Mouse (Mus musculus) midbrain, embryonic 15.5 days (tissue): ENCODE measurements around the gene Samd8. TPM values are rescaled to one million over a fixed set of nuclear protein-coding genes. Genes with fewer than 3 reads are reported as not detected.

Experiments
- ATAC-seq: fragments of 200-750 bp; cut with Nextera tagmentation; replicated peaks from 2 replicates; pipeline ENCODE4 v1.8.0; 2017; ENCODE audit warnings: moderate TSS enrichment
- H3K27ac ChIP-seq: fragments of 300-500 bp; sonication (generic); 2 replicates; pipeline ENCODE4 v1.5.1; 2015; ENCODE audit warnings: mild to moderate bottlenecking, inconsistent platforms
- H3K27me3 ChIP-seq: fragments of 300-500 bp; sonication (generic); replicated peaks from 2 replicates; pipeline ENCODE4 v1.6.1; 2015; ENCODE audit warnings: inconsistent platforms
- H3K36me3 ChIP-seq: fragments of 300-500 bp; sonication (generic); replicated peaks from 2 replicates; pipeline ENCODE4 v1.6.1; 2015; ENCODE audit warnings: inconsistent platforms
- H3K4me1 ChIP-seq: fragments of 300-500 bp; sonication (generic); 2 replicates; pipeline ENCODE4 v1.6.1; 2015; ENCODE audit warnings: inconsistent platforms
- H3K4me2 ChIP-seq: fragments of 300-500 bp; sonication (generic); 2 replicates; pipeline ENCODE4 v1.6.1; 2015; ENCODE audit warnings: inconsistent platforms, mild to moderate bottlenecking, moderate library complexity
- H3K4me3 ChIP-seq: fragments of 300-500 bp; sonication (generic); 2 replicates; pipeline ENCODE4 v1.5.1; 2015; ENCODE audit warnings: mild to moderate bottlenecking, inconsistent platforms
- H3K9ac ChIP-seq: fragments of 300-500 bp; sonication (generic); 2 replicates; pipeline ENCODE4 v1.6.1; 2015; ENCODE audit warnings: mild to moderate bottlenecking, inconsistent platforms
- H3K9me3 ChIP-seq: fragments of 300-500 bp; sonication (generic); 2 replicates; pipeline ENCODE4 v1.6.1; 2016; ENCODE audit warnings: inconsistent platforms
- WGBS: fragments of 180-500 bp; shearing (Covaris S2); methylation state at CpG from one replicate; pipeline ENCODE4 v1.1.7; 2015; ENCODE audit warnings: mixed read lengths; 5-methylcytosine and 5-hydroxymethylcytosine counted together
- polyA plus RNA-seq: library from polyadenylated mRNA; unstranded; fragments of >200 nt; fragmentation: Nextera tagmentation; extraction: Ambion mirVana; gene quantifications from 2 replicates; pipeline ENCODE4 v1.2.1, GENCODE M21; 2015

Samd8 gene
- polyA plus RNA-seq, 1 experiment from 2014 or later: 22.2 TPM

DNA sequence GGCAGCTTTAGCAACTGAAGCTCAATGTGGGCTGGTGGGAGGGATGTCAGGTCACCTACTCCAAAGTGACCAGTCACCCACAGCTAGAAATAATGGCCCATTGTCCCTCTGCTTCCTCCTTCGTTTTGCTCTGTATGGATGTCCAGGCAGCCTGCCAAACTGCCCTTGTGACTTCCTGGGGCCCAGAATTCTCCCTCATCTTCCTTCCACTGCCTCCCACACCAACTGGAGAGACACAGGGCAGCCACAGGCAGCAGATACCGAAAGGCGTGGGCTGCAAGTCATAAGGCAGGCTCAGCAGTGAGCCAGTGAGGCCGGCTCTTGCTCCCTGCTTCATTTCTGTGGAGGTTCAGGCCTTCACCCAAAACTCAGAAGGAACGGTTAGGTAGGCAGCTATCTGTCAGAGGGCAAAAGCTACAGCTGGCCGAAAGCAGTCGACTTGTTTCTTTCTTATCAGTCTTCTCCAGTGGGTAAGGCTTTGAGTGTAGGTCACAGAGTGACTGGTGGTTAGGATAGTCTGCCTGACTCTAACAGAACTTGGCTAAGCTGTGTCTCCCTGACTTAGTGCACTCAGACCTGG, 72.6 kb downstream of the Samd8 start:
- Histone ChIP-seq H3K27ac (no peak overlapping the region), H3K4me3 (no peak overlapping the region), H3K9ac (no peak overlapping the region), H3K27me3 (no peaks in the 10 kb centered on the region), H3K4me2 (no peak overlapping the region), H3K4me1 (no peaks in the 10 kb centered on the region), H3K9me3 (no peaks in the 10 kb centered on the region), H3K36me3 (no peaks in the 10 kb centered on the region)
- WGBS: 57% methylated on average over 7 of the region's 7 CpGs
- no peak for ATAC-seq

DNA sequence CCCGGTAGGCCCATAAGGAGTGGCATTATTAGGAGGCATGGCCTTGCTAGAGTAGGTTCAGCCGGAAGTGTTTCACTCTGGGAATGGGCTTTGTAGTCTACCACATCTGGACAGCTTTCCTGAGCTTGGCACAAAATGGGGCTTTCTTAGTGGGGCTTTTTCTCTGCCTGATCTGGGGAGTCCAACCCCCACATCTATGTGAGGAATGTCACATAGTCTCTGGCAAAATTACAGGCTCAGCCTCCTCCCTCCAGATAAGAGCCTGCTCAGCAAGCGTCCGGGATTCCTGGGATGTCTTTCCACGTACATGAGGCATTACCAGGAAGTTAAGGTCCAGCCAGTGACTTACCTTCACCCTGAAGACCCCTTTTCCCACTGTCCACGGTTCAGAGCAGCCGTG, 73.6 kb downstream of the Samd8 start:
- 85% methylated on average over 7 of the region's 7 CpGs for WGBS
- no peak overlapping the region for H3K4me3 ChIP-seq
- no peaks in the 10 kb centered on the region for H3K4me1 ChIP-seq
- no peak overlapping the region for H3K4me2 ChIP-seq
- no peak overlapping the region for H3K9ac ChIP-seq
- ATAC-seq: no peak
- no peaks in the 10 kb centered on the region for H3K27me3 ChIP-seq
- no peak overlapping the region for H3K27ac ChIP-seq
- no peaks in the 10 kb centered on the region for H3K9me3 ChIP-seq
- no peaks in the 10 kb centered on the region for H3K36me3 ChIP-seq

DNA sequence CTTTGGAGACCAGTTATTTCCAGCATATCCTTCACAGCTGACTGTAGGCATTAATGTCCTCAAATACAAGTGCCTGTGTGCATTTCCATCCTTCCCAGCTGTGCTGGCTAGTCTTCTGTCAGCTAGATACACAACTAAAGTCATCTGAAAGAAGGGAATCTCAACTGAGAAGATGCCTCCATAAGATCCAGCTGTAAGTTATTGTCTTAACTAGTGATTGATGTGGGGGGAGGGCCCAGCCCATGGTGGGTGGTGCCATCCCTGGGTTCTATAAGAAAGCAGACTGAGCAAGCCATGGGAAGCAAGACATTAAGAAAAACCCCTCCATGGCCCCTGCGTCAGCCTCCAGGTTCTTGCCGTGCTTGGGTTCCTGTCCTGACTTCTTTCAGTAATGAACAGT, 74.6 kb downstream of the Samd8 start, which contains the start of gene Vdac2:
Gene Vdac2, plus strand, starts transcription at position 301 of the 400 bp plus-strand sequence.
- no peaks in the 10 kb centered on the region for H3K27me3 ChIP-seq
- no peak within 1 kb of the TSS for H3K27ac ChIP-seq
- H3K4me1 ChIP-seq: no peaks in the 10 kb centered on the region
- 71% methylated on average over 2 of the region's 2 CpGs for WGBS
- H3K9ac ChIP-seq: no peak within 1 kb of the TSS
- ATAC-seq: no peak
- no peak within 1 kb of the TSS for H3K4me3 ChIP-seq
- H3K4me2 ChIP-seq: no peak within 1 kb of the TSS
- no peaks in the 10 kb centered on the region for H3K9me3 ChIP-seq
- no peaks in the 10 kb centered on the region for H3K36me3 ChIP-seq

DNA sequence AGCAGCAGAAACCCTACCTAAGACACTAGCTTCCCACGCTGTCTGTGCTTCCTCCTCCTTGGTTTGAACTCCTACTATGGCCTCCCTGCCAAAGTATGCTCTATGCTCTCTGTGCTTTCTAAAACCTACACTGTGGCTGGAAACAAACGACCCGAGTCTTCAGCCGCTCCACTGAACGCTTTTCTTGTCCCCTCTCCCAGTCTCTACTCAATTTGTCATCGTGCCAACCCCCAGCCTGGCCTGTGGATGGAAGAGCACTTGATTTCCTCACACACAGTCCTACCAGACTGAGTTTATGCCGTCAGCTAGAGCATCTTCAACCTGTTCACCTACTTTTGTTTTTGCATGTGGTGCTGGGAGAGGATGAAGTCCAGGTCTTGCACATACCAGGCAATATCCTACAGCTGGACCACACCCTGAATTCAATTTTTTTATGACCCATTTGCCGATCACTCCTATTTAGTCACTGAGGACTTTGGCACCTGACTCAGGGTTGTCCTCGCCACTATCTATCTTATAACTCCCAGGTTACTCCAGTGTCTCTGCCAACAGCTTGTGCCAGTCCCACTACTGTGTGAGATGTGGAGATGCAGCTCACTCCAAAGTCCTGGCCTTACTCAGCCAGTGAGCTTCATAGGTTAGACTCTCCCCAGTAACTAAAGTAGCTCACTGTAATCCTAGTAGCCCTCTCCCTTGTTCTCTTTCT, 75.6 kb downstream of the Samd8 start:
- Histone ChIP-seq H3K9me3 (no peaks in the 10 kb centered on the region), H3K27me3 (no peaks in the 10 kb centered on the region), H3K4me1 (peaks cover 7% of the 10 kb centered on the region; the same call in 1 of the 2 replicates), H3K9ac (no peak overlapping the region), H3K4me3 (no peak overlapping the region), H3K4me2 (no peak overlapping the region), H3K36me3 (no peaks in the 10 kb centered on the region), H3K27ac (no peak overlapping the region)
- ATAC-seq: no peak
- 86% methylated on average over 9 of the region's 9 CpGs for WGBS

DNA sequence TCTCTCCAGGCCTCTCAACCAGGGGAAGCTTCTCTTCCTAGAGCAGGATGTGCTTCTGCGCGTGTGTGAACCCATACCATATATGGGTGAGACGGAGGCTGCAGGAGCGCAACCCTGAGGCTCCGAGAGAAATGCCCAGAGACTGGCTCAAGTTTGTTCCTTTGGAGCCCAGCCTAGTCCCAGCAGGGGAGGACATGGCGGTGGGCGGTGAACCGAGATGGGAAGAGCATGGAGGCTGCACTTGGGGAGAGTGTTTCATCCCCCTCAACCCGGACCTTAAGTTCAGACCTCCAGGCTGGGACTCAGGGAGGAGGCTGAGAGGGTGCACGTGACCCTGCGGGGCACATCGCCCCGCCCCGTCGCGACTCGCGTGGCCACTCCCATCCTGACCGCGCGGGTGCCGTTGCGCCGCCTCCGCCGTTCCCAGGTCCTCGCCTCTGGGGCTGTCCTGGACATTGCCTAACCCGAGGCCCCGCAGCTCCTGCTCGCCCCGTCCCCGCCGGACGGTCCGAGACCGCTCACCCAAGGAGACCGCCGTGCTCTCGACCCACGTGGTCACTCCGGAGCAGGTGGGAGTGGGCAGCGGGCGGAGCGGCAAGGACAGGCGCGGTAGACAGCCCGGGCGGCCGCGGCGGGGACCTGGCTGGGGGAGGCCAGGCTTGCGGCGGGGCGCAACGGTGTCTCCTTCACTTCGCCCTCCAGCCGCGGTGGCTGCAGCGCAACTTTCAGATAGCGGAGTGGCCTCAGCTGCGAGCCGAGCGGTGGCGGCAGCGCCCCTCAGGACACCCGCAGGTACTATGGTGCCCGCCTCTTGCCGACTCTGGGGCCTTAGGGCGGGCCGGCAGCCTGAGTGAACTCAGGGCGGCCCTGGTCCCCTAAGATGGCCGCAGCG, 80.8 kb downstream of the Samd8 start:
- H3K4me3 ChIP-seq: peak overlapping the region; percentile 82
- no peaks in the 10 kb centered on the region for H3K27me3 ChIP-seq
- H3K9ac ChIP-seq: peak overlapping the region; percentile 88
- peak overlapping the region; percentile 92 for H3K27ac ChIP-seq
- peak overlapping the region; percentile 84 for H3K4me2 ChIP-seq
- H3K4me1 ChIP-seq: peaks cover 31% of the 10 kb centered on the region
- WGBS: under 1% methylated on average over 73 of the region's 73 CpGs
- peak; percentile 97 for ATAC-seq
- H3K36me3 ChIP-seq: 0 out of 2 replicates have a peak, but pooled peaks cover 3% of the 10 kb centered on the region
- H3K9me3 ChIP-seq: no peaks in the 10 kb centered on the region

DNA sequence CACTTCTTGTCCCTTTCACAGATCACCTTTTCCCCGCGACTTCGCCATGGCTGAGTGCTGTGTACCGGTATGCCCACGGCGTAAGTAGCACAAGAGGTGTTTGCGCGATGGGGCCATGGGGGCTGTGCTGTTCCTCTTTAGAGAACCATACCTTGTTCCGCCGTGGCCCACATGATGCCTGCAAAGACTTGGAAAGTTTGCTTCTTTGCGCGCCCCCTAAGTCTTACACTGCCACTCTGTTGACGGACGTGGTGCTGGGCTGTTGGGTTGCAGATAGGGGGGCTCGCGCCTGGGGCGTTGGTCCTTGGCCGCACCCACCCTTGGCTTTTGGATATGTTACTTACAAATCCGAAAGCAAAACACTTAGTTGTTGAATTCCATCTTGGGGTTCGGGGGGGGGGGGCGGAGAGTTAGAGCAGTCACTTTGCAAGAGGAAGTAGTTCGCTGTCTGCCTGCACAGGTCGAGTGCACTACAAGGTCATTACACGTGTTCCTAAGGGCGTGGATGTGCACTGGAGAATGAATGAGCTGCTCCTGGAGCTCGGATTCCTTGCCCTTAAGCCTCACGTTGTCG, 81.6 kb downstream of the Samd8 start:
- 0 out of 2 replicates have a peak, but pooled peaks cover 3% of the 10 kb centered on the region for H3K36me3 ChIP-seq
- peaks cover 31% of the 10 kb centered on the region for H3K4me1 ChIP-seq
- H3K4me3 ChIP-seq: peak overlapping the region; percentile 82
- peak overlapping the region; percentile 84 for H3K4me2 ChIP-seq
- peak overlapping the region; percentile 92 for H3K27ac ChIP-seq
- no peaks in the 10 kb centered on the region for H3K27me3 ChIP-seq
- H3K9ac ChIP-seq: peak overlapping the region; percentile 88
- H3K9me3 ChIP-seq: no peaks in the 10 kb centered on the region
- ATAC-seq: peak; percentile 51
- under 1% methylated on average over 28 of the region's 28 CpGs for WGBS

DNA sequence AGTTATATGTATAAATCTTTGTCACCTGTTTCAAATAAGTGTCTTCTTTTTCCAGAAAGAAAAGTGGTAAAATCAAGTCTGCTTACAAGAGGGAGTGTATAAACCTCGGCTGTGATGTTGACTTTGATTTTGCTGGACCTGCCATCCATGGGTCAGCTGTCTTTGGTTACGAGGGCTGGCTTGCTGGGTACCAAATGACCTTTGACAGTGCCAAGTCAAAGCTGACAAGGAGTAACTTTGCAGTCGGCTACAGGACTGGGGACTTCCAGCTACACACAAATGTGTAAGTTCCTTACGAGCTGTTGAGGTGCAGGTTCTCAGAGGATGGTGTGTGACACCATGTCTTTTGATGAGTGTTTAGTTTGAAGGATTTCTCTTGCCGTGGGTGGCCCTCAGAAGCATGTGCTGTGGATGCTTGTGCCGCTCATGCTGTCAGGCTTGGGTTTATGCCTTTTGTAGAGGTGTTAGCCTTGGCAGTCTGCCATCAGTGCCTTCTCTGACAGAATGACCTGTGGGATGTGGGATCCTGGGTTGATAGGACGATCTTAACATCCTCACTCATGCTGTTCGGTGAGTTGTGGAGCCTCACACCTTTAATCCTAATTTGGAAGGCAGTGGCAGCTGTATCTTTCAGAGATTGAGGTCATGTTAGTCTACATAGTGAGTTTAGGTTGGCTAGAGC, 88.1 kb downstream of the Samd8 start:
- 80% methylated on average over 8 of the region's 8 CpGs for WGBS
- no peak overlapping the region for H3K4me3 ChIP-seq
- H3K9ac ChIP-seq: no peak overlapping the region
- H3K27me3 ChIP-seq: no peaks in the 10 kb centered on the region
- no peak overlapping the region for H3K4me2 ChIP-seq
- peaks cover 7% of the 10 kb centered on the region for H3K4me1 ChIP-seq
- H3K9me3 ChIP-seq: no peaks in the 10 kb centered on the region
- H3K27ac ChIP-seq: no peak overlapping the region
- peaks cover 23% of the 10 kb centered on the region for H3K36me3 ChIP-seq
- no peak for ATAC-seq

DNA sequence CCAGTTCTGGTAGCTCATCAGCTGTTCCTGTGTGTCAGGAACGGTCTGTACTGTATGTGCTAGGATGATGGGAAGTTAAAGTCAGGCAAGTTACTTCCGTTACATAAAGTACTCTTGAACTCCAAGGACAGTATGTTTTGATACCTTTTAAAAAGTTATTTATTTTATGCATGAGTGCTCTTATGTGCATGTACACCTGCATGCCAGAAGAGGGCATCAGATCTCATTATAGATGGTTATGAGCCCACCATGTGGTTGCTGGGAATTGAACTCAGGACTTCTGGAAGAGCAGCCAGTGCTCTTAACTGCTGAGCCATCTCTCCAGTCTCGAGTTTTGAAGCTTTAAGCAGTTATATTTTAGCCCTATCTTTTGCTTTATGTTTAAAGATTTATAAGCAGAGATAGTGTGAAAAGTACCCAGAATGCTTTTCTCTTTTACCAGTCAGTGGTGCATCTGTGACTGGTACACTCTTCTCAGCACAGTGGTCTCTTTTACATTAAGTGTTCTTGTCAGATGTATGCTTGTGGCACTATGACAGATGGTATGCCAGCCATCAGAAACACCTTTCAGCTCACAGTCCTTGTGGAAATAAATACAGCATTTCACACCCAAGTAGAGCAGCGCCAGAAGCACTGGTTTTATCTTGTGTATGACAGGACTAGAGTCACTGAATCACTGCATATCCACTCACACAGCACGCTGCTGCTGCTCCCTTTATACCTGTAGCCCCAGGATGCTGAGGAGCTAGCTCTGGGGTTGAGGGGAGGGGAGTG, 91.7 kb downstream of the Samd8 start:
- no peak overlapping the region for H3K27ac ChIP-seq
- no peak overlapping the region for H3K9ac ChIP-seq
- no peak for ATAC-seq
- H3K4me2 ChIP-seq: no peak overlapping the region
- no peaks in the 10 kb centered on the region for H3K27me3 ChIP-seq
- H3K36me3 ChIP-seq: peaks cover 29% of the 10 kb centered on the region
- 93% methylated on average over 5 of the region's 5 CpGs for WGBS
- H3K4me3 ChIP-seq: no peak overlapping the region
- peaks cover 3% of the 10 kb centered on the region for H3K4me1 ChIP-seq
- H3K9me3 ChIP-seq: no peaks in the 10 kb centered on the region

DNA sequence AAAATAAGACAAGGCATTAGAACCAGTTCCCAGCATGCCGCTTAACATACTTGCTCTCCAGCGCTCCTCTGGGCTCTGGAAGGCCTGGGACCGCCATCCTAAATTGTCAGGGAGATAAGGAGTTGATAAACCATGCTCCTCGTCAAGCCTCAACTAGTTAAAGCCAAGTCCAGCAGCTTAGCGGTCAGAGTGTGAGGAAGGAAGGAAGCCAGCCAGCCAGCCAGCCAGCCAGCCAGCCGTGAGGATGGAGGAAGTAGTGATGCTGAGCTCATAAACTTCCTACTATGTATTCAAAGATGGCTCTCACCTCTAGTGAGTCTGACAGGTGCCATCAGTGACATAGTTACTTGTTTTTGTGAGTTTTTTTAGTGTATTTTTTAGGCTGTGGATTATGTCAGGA, 92.9 kb downstream of the Samd8 start:
- no peaks in the 10 kb centered on the region for H3K27me3 ChIP-seq
- H3K36me3 ChIP-seq: peaks cover 25% of the 10 kb centered on the region
- H3K9me3 ChIP-seq: no peaks in the 10 kb centered on the region
- no peak overlapping the region for H3K9ac ChIP-seq
- 89% methylated on average over 6 of the region's 6 CpGs for WGBS
- no peak overlapping the region for H3K27ac ChIP-seq
- no peak for ATAC-seq
- H3K4me3 ChIP-seq: no peak overlapping the region
- H3K4me1 ChIP-seq: peaks cover 16% of the 10 kb centered on the region
- no peak overlapping the region for H3K4me2 ChIP-seq

DNA sequence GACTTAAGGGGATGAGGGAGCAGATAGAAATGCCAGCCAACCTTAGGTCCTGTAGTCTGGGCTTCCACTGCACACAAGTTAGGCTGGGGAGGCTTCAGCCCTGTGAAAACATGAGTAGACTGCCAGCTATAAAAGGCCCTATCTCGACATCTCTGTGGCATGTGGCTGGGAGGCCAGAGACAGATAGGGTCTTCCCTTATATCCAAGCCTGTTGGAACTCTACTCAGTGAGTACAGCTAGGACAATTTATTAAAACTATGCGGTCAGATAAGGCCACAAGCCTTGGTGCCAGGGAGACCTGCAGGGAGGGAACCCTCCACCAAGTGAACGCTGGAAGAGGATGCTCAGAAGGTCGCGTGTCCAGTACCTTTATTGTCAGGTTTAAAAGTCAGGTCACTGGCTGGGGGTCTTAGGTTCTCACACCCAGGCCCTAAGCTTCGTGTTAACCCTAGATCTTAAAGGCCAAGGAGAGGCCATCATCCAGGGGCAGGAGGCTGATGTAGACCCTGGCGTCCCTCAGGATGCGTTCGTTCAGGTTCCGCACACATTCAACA, 96.6 kb downstream of the Samd8 start:
- ATAC-seq: no peak
- H3K9ac ChIP-seq: peak overlapping the region; percentile 85
- peaks cover 13% of the 10 kb centered on the region for H3K36me3 ChIP-seq
- H3K4me2 ChIP-seq: peak overlapping the region; percentile 100
- H3K27ac ChIP-seq: no peak overlapping the region
- H3K9me3 ChIP-seq: no peaks in the 10 kb centered on the region
- H3K27me3 ChIP-seq: no peaks in the 10 kb centered on the region
- WGBS: 20% methylated on average over 10 of the region's 10 CpGs
- H3K4me3 ChIP-seq: peak overlapping the region; percentile 76
- peaks cover 17% of the 10 kb centered on the region for H3K4me1 ChIP-seq
